Mouse (Mus musculus) olfactory bulb, adult 2 months (tissue): ENCODE data around the gene Atg10. TPM values are rescaled to one million over a fixed set of nuclear protein-coding genes. Genes with fewer than 3 reads are reported as not detected.

Experiments
- H3K27ac ChIP-seq: fragments of 200-500 bp; 2 replicates; pipeline ENCODE4 v1.5.1; 2012; ENCODE audit warnings: low read depth, low read length; ENCODE audit not compliant: insufficient read depth
- H3K4me1 ChIP-seq: fragments of 200-500 bp; 2 replicates; pipeline ENCODE4 v1.6.1; 2012; ENCODE audit warnings: low read length; ENCODE audit not compliant: control insufficient read depth, insufficient read depth
- H3K4me3 ChIP-seq: fragments of 200-500 bp; 2 replicates; pipeline ENCODE4 v1.5.1; 2012; ENCODE audit warnings: mild to moderate bottlenecking, low read depth, low read length, moderate library complexity; ENCODE audit not compliant: insufficient read depth
- CTCF ChIP-seq: fragments of 200-500 bp; IDR thresholded peaks from 2 replicates; pipeline ENCODE4 v1.5.1; 2012; ENCODE audit warnings: low read depth, mild to moderate bottlenecking, low read length, moderate library complexity; ENCODE audit not compliant: insufficient read depth
- POLR2A ChIP-seq: fragments of 200-500 bp; IDR thresholded peaks from 2 replicates; pipeline ENCODE4 v1.6.1; 2012; ENCODE audit warnings: mild to moderate bottlenecking, low read depth, low read length, moderate library complexity; ENCODE audit not compliant: insufficient read depth
- WGBS: fragments of 180-500 bp; shearing (Covaris S2); methylation state at CpG from one replicate; pipeline ENCODE4 v1.1.7; 2018; 5-methylcytosine and 5-hydroxymethylcytosine counted together
- polyA plus RNA-seq: library from polyadenylated mRNA; stranded (reverse); fragments of >200 nt; gene quantifications from 2 replicates; pipeline ENCODE4 v1.2.4, GENCODE M21; 2012; ENCODE audit warnings: low replicate concordance; ENCODE audit not compliant: missing spikeins, insufficient read depth, insufficient read length

The Atg10 gene
- polyA plus RNA-seq, 1 experiment: not detected

DNA sequence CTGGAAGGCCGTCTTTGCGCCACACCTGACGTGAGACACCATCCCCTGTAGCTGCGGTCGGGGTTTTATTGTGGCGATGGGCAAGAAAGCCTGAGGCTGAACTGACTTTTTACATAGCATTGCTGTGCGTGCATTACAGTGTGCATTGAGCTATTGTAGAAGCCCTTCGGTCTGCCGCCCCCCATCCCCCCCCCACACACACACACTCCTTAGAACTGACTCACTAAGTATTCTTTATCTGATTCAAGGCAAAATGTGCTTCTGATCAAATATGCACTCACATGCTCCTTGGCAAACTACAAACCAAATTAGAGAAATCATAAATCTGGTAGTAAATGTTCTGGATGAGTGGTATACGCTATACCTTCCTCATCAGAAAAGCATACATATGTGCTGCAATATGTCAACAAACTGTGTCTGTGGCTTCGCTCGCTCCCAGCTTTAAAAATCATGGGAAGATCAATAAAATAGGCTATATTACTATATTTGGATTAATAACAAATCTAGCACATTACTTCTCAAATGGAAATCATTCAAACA lies 137.3 kb downstream of the Atg10 start:
- H3K4me1 ChIP-seq: no peaks in the 10 kb centered on the region
- no peak for TF ChIP-seq POLR2A
- TF ChIP-seq CTCF: no peak
- WGBS: 95% methylated on average over 12 of the region's 12 CpGs
- no peak overlapping the region for H3K4me3 ChIP-seq
- H3K27ac ChIP-seq: no peak overlapping the region

DNA sequence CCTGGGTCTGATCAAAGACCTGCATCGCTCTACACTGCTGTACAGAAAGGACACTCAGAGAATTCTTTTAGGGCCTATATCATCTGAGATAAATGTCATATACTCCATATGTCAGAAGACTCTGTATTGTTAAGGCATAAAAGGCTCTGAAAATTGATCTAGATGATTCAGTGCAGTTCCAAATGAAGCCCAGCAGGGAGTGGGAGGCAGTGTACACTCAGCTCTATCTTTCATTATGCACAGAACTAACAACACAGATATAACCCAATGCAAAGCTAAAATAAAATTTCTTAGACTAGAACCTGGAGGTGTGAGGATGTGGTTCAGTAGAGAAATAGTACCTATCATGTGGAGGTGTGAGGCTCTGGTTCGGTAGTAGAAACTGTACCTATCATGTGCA lies 151.4 kb downstream of the Atg10 start:
- Histone ChIP-seq H3K4me3 (no peak overlapping the region), H3K4me1 (no peaks in the 10 kb centered on the region), H3K27ac (no peak overlapping the region)
- TF ChIP-seq POLR2A (no peak), CTCF (no peak)
- 82% methylated on average over 2 of the region's 2 CpGs for WGBS

DNA sequence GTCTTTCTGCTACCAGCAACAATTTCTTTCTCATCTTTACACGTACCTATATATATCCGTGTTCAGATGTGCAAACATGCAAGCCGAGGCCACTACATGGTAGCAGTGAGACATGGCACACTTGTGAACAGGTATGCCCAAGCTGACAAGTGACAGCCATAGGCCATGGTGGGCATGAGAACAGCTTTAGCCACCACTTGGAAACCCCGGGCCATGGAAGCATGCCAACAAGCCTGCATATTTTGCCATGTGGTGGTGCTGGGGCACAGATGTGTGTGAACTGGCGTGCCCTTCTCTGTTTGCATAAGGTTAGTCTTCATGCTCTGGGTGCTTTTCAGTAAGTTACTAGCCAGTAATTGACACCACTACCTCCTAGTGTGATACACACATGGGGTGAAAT lies 162.9 kb downstream of the Atg10 start:
- no peak overlapping the region for H3K4me3 ChIP-seq
- 83% methylated on average over 5 of the region's 5 CpGs for WGBS
- TF ChIP-seq CTCF (no peak), POLR2A (no peak)
- H3K4me1 ChIP-seq: no peaks in the 10 kb centered on the region
- no peak overlapping the region for H3K27ac ChIP-seq

DNA sequence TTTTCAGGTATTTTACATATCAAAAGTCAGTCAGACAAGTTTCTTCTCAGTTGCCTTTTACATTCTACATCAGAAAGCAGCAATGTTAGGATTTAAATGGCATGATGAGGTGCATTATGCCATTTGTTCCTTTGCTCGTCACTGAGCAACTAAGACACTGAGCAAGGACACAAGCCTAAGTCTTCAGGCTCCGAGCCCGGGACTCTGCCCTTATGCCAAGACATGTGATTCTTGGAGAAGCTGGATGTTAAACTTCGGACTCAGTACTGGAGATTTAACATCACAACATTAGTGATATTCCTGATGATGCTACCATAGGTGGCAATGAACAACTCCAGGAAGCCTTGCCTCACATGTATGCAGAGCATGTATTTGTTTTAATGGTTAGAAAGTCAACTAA lies 175.6 kb downstream of the Atg10 start:
- H3K4me3 ChIP-seq: no peak overlapping the region
- no peaks in the 10 kb centered on the region for H3K4me1 ChIP-seq
- 82% methylated on average over 4 of the region's 4 CpGs for WGBS
- H3K27ac ChIP-seq: no peak overlapping the region
- TF ChIP-seq CTCF: no peak
- no peak for TF ChIP-seq POLR2A

DNA sequence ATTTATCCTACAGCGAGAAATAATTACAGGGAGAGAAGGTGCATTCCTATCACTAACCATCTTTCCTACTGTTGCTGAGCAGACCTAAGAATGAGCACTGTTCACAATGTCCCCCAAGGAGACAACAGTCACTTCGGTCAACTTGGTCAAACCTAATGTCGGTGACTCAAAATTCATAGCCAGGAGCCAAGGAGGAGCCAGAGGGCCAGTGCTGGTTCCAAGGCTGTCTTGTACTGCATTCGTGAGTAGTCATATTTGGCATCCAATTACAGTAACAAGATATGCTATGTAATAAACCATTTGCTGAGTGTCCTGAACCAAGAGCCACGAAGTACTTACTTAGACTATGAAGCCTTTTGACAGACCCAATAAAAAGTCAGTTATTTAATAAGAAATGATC lies 176.9 kb downstream of the Atg10 start:
- TF ChIP-seq POLR2A: no peak
- no peak for TF ChIP-seq CTCF
- no peaks in the 10 kb centered on the region for H3K4me1 ChIP-seq
- H3K27ac ChIP-seq: no peak overlapping the region
- no peak overlapping the region for H3K4me3 ChIP-seq
- WGBS: 91% methylated on average over 5 of the region's 5 CpGs

DNA sequence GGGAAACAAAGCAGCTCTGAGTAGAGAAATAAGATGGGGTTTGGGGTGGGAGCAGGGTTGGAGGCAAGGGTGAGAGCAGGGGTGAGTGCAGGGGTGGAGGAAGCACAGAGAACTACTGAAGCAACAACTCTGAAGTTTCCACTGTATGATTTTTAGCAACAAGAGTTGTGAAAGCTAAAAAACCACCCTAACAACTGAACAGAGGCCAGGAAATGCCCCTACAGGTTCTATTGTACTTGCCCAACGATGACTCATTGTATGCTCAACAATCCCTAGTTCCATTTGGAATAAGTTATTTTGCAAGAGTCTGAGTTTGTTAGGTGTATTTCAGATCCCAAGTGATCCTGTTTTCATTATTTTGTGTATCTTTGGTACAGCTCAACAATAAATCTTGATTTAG lies 182.5 kb downstream of the Atg10 start:
- no peaks in the 10 kb centered on the region for H3K4me1 ChIP-seq
- WGBS: 64% methylated on average over 1 of the region's 1 CpGs
- no peak overlapping the region for H3K4me3 ChIP-seq
- H3K27ac ChIP-seq: no peak overlapping the region
- TF ChIP-seq CTCF (no peak), POLR2A (no peak)

DNA sequence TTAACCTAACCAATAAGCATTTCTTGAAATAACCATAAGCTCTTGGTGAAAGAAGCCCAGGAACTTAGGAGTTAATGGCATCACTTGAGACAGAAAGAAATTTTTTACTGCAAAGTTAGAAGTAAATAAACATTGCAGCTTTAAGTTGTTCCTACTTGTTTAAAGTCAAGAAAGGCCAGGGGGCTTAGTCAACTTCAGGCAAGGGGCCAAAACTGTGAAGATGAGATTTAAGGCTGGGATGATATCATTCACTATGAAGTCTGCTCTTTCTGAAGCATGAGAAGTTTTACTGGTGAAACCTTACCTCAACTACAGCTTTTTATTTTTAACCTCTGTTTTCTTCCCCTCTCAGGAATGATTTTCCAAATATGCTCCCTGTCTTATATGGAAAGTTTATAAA lies 183.3 kb downstream of the Atg10 start:
- no peak overlapping the region for H3K27ac ChIP-seq
- TF ChIP-seq CTCF: no peak
- no peak overlapping the region for H3K4me3 ChIP-seq
- H3K4me1 ChIP-seq: no peaks in the 10 kb centered on the region

DNA sequence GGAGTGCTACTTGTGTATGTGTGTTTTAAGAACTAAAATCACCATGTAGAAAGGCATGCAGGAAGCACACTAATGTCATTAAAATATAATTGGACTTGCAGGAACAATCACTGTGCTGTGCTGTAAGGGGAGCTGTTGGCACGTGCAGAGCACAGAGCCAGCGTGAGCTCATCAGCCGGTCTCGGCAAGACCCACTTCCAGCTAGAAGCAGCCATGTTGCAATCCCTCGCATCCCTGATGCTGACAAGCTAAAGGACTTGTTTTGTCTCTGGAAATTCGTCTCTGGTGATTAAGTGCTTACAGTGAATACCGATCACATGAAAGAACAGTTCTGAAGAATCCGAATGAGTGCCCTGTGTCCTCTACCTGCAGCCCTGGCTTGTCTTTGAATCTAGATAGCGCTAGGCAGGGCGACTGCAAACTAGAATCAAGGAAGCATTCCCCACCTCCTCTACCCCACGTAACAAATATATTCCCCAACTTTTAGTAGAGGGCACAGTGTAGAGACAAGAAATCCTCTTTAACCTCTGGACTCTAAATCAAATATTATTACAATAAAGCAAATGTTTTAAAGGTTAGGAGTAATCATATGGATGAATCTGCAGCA lies 184.5 kb downstream of the Atg10 start:
- TF ChIP-seq CTCF (no peak), POLR2A (no peak)
- H3K27ac ChIP-seq: peak overlapping the region; percentile 54; the same call in 1 of the 2 replicates
- H3K4me1 ChIP-seq: no peaks in the 10 kb centered on the region
- H3K4me3 ChIP-seq: no peak overlapping the region
- WGBS: 15% methylated on average over 11 of the region's 11 CpGs

DNA sequence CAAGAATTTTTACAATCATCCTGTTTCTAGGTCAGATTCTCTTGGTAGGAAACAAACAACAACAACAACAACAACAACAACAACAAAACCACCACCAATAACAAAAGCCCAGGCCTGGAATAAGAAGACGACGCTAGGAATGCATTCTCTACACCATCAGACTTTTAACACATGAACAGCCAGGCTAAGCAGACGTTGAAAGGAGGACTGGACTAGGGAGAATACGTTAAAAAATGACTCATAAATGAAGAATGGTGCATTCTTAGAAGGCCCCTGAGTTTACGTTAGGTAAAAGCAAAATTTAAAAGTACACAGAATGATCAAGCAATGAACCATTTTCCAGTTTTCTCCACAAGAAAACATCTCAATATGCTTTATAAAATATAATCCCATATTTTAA lies 185.1 kb downstream of the Atg10 start:
- Histone ChIP-seq H3K4me3 (no peak overlapping the region), H3K27ac (no peak overlapping the region), H3K4me1 (no peaks in the 10 kb centered on the region)
- TF ChIP-seq CTCF: no peak
- TF ChIP-seq POLR2A: no peak
- WGBS: 58% methylated on average over 5 of the region's 5 CpGs

DNA sequence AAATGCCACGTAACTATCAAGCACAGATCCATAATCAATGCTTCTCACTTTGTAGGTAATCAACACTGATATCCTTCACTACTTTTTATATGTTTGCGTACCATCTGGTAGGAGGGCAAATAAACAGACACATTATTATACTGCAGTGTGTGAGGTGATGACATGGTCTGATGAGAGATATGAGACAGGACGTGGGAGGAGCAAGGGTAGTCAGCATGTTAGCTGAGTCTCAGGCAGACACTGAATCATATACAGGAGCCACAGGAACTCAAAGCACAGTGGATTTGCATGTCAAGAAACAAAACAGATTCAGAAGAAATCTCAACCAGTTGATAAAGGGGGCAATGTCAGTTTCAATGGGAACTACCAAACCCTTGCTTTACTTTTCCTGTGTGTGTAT lies 185.7 kb downstream of the Atg10 start:
- no peaks in the 10 kb centered on the region for H3K4me1 ChIP-seq
- H3K27ac ChIP-seq: no peak overlapping the region
- no peak overlapping the region for H3K4me3 ChIP-seq
- 96% methylated on average over 3 of the region's 3 CpGs for WGBS
- TF ChIP-seq CTCF (no peak), POLR2A (no peak)
